Comparison of ENCODE assay signal across 8 mouse cellular contexts in genomic region chr3:123160792-123161191, GRCm38 (mm10).
A peak's percentile ranks its signal among the peaks of the same experiment; 100 is the strongest.
DNase-seq lines count a peak whose midpoint lies in the region; ATAC-seq and TF ChIP-seq lines count a peak whose summit lies in the region.

No protein-coding gene starts in this region.

- no peak overlapping the region for H3K4me2 ChIP-seq in midbrain, embryonic 14.5 days (ENCODE audit: low read length)
- H3K4me2 ChIP-seq in hindbrain, embryonic 14.5 days (replicated peaks), result no peak overlapping the region

- peak; percentile 84 for TF ChIP-seq CTCF in gastrocnemius, adult 2 months (IDR thresholded peaks at IDR 0.05)

- no peak overlapping the region for H3K27ac ChIP-seq in gastrocnemius, adult 2 months
- no peak overlapping the region for H3K27ac ChIP-seq in midbrain, embryonic 14.5 days (replicated peaks; ENCODE audit: low read depth, low read length)
- H3K27ac ChIP-seq in midbrain, embryonic 10.5 days (replicated peaks), result no peak overlapping the region
- H3K27ac ChIP-seq in hindbrain, embryonic 14.5 days, result no peak overlapping the region

- no peak overlapping the region for H3K9ac ChIP-seq in midbrain, embryonic 14.5 days (replicated peaks; ENCODE audit: low read length)
- no peak overlapping the region for H3K9ac ChIP-seq in hindbrain, embryonic 14.5 days

- no peak overlapping the region for H3K4me3 ChIP-seq in gastrocnemius, adult 2 months
- no peak overlapping the region for H3K4me3 ChIP-seq in midbrain, embryonic 14.5 days (replicated peaks; ENCODE audit: low read depth, low read length)
- H3K4me3 ChIP-seq in midbrain, embryonic 10.5 days, result no peak overlapping the region
- no peak overlapping the region for H3K4me3 ChIP-seq in hindbrain, embryonic 14.5 days (replicated peaks; ENCODE audit: low read length)

- WGBS in midbrain, embryonic 14.5 days, result 13% methylated on average over 4 of the region's 4 CpGs
- 22% methylated on average over 4 of the region's 4 CpGs for WGBS in midbrain, embryonic 10.5 days
- 16% methylated on average over 4 of the region's 4 CpGs for WGBS in hindbrain, embryonic 14.5 days

- no peaks in the 10 kb centered on the region for H3K36me3 ChIP-seq in midbrain, embryonic 14.5 days (ENCODE audit: control insufficient read depth, insufficient read depth, low read length)
- no peaks in the 10 kb centered on the region for H3K36me3 ChIP-seq in midbrain, embryonic 10.5 days
- H3K36me3 ChIP-seq in hindbrain, embryonic 14.5 days (replicated peaks; ENCODE audit: control insufficient read depth, insufficient read depth), result no peaks in the 10 kb centered on the region

- H3K9me3 ChIP-seq in midbrain, embryonic 14.5 days (ENCODE audit: control insufficient read depth, low read length), result no peaks in the 10 kb centered on the region
- H3K9me3 ChIP-seq in midbrain, embryonic 10.5 days (replicated peaks), result no peaks in the 10 kb centered on the region
- no peaks in the 10 kb centered on the region for H3K9me3 ChIP-seq in hindbrain, embryonic 14.5 days (ENCODE audit: control insufficient read depth, low read length)

- ATAC-seq in midbrain, embryonic 14.5 days (ENCODE audit: low FRiP score, low TSS enrichment), result no peak; the same call in 1 of the 2 replicates
- ATAC-seq in activated CD4-positive, CD25-positive, alpha-beta regulatory T cell, adult 4 months, result peak; percentile 71
- no peak for ATAC-seq in hindbrain, embryonic 14.5 days (ENCODE audit: low FRiP score)

- DNase-seq in gastrocnemius, adult 2 months, result peak; percentile 38
- no peak for DNase-seq in gastrocnemius, postnatal 25 days
- DNase-seq in midbrain, embryonic 14.5 days, result peak; percentile 82
- no peak for DNase-seq in midbrain, embryonic 10.5 days (ENCODE audit: low spot score)
- DNase-seq in hindbrain, embryonic 14.5 days (ENCODE audit: low spot score), result peak; percentile 80
- peak; percentile 70 for DNase-seq in naive thymus-derived CD4-positive, alpha-beta T cell, adult 2 months (ENCODE audit: low read depth)
- no peak for DNase-seq in left cerebral cortex, adult 8-10 months (ENCODE audit: low spot score in 2 of 2)

- H3K27me3 ChIP-seq in midbrain, embryonic 14.5 days (ENCODE audit: control insufficient read depth, insufficient read depth, low read length), result no peaks in the 10 kb centered on the region
- H3K27me3 ChIP-seq in midbrain, embryonic 10.5 days (ENCODE audit: low read depth, poor library complexity, severe bottlenecking), result no peaks in the 10 kb centered on the region
- H3K27me3 ChIP-seq in hindbrain, embryonic 14.5 days (ENCODE audit: control insufficient read depth, insufficient read depth, low read length), result no peaks in the 10 kb centered on the region

- H3K4me1 ChIP-seq in midbrain, embryonic 14.5 days (ENCODE audit: control insufficient read depth, insufficient read depth, low read length), result no peaks in the 10 kb centered on the region
- H3K4me1 ChIP-seq in midbrain, embryonic 10.5 days, result peaks cover 17% of the 10 kb centered on the region
- no peaks in the 10 kb centered on the region for H3K4me1 ChIP-seq in hindbrain, embryonic 14.5 days (replicated peaks; ENCODE audit: control insufficient read depth, insufficient read depth, low read length)

- intact Hi-C loops in gastrocnemius, adult 2 months (cut with DNase I), result loop anchor here (5.0 kb wide), 1 partner anchor 212 kb away; no protein-coding TSS in a partner anchor

Comparison
In these comparisons a context has a peak if more than half of its experiments do, and no peak if none do; other contexts are left out.
1. DNase-seq: peak in gastrocnemius, adult 2 months (single experiment), midbrain, embryonic 14.5 days (single experiment), hindbrain, embryonic 14.5 days (single experiment) and naive thymus-derived CD4-positive, alpha-beta T cell, adult 2 months (single experiment); none in gastrocnemius, postnatal 25 days (single experiment), midbrain, embryonic 10.5 days (single experiment) and left cerebral cortex, adult 8-10 months (0 of 2).